Mouse (Mus musculus): ENCODE results near the gene Olfr860. TPM values are rescaled to one million over a fixed set of nuclear protein-coding genes. Genes with fewer than 3 reads are reported as not detected.
"Not testable (repeated sequence)": the region's sequence is repeated elsewhere in the genome, so short reads cannot be mapped to it uniquely, and the experiment has no call there.

Gene Olfr860
- total RNA-seq (2022), result not detected

DNA sequence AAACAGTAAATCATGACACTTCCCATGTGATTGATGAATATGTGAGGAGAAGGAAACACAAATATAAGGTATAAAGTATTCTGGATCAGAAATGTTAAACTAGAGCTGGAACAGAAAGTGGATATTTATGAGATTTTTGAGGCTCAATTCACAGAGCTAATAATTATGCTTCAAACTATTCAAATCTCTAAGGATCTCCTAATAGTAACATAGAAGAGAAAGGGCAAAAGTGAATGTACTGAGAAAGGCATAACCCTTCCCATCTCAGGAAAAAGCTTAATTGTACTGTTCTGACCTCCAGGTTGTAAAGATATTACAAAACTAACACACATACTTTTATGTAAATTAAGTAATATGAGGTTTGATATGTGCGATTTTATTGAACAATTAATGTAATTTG is at the start of gene Olfr860:
Gene Olfr860 (minus strand): TSS at position 101 of the 400 bp plus-strand sequence.
- DNase-seq (ENCODE audit: low spot score in 2 of 2), result no peak

DNA sequence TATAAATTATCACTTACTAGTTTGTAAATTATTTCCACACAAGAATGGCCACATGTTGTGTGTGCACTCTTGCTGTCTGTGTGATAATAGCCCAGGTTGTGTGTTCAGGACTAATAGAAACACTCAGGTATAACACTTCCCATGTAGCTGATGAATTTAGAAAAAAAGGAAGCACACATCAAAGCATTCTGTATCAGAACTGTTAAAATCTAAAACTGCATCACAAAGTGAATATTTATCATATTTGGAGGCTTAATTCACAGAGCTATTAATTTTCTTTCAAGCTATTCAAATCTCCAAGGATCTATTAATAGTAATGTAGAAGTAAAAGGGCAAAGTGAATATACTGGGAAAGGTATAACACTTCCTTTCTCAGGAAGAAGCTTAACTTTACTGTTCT is 38.4 kb upstream of the Olfr860 start, which contains the start of gene Olfr862:
Gene Olfr862 (minus strand): TSS at position 101 of the 400 bp plus-strand sequence.
- DNase-seq (ENCODE audit: low spot score in 2 of 2), result no peak

DNA sequence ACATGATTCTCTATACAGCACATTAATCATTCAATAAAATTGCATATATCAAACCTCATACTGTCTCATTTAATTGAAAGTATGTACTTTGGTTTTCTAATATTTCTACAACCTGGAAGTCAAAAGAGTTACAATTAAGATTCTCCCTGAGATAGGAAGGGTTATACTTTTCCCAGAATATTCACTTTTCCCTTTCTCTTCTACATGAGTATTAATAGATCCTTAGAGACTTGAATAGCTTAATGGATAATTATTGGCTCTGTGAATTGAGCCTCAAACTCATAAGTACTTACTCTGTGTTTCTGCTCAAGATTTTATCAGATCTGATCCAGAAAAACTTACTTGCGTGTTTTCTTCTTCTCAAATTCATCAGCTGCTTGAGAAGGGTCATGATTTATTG is 44.9 kb downstream of the Olfr860 start, which contains the start of gene Olfr859:
Gene Olfr859 (plus strand): TSS at position 301 of the 400 bp plus-strand sequence.
- DNase-seq (ENCODE audit: low spot score in 2 of 2), result not testable (repeated sequence)

DNA sequence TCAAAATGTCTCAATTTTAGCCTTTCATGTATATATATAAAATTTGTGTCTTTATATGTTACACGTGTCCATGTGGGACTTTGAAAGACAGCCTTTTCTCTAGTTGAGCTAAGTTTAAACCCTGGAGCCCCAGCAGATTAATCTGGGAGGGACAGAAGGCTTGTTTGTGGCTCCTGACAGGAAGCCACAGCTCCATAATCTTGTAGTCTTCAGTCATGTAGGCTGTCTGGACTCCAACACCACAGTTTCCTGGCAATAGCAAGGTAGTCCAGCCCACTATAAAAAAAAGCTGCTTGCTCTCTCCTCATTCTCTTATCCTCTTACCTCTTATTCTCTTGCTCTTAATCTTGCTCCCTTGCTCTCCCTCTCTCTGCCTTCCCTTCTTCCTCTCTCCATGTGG is 46.5 kb downstream of the Olfr860 start:
- no peak for DNase-seq (ENCODE audit: low spot score in 2 of 2)

Other genes starting within 250 kb of the Olfr860 start
- 10 to 100 TPM; 20.5 to 26.2 (median 21.8) TPM for gene Zfp317, start 227.6 kb downstream of the Olfr860 start, total RNA-seq (2022)
- not detected for gene Olfr857, start 140.3 kb downstream of the Olfr860 start, total RNA-seq (2022)
- not detected for gene Olfr58, start 69.5 kb downstream of the Olfr860 start, total RNA-seq (2022)
- gene Olfr859, start 44.8 kb downstream of the Olfr860 start, total RNA-seq (2022), result not detected
- not detected for gene Olfr862, start 38.3 kb upstream of the Olfr860 start, total RNA-seq (2022)
- gene Olfr77, start 67.1 kb upstream of the Olfr860 start, total RNA-seq (2022), result not detected
- gene Olfr866, start 178.3 kb upstream of the Olfr860 start, total RNA-seq (2022), result not detected
- gene Olfr867, start 207.8 kb upstream of the Olfr860 start, total RNA-seq (2022), result not detected
- gene Olfr868, start 248.9 kb upstream of the Olfr860 start, total RNA-seq (2022), result not detected